Mouse (Mus musculus): ENCODE measurements at regions not wholly inside any gene's neighbourhood (a gene's known extent, or its start where the extent isn't known, plus 50 kb on each side); places are given as distances from the start of the nearest gene placed in this dataset.

- TF ChIP-seq GATA1 (IDR thresholded peaks at IDR 0.05; ENCODE audit: low read length) = no peak
These were observed 817.8 kb downstream of the Gm9195 start for GRCm38 (mm10) chr14:71673837-71674236.

- TF ChIP-seq GATA1 (IDR thresholded peaks at IDR 0.05; ENCODE audit: low read length) = no peak
These were observed 819.2 kb downstream of the Gm9195 start for GRCm38 (mm10) chr14:71672481-71672880.

- TF ChIP-seq GATA1 (IDR thresholded peaks at IDR 0.05; ENCODE audit: low read length) = no peak
These were observed 819.6 kb downstream of the Gm9195 start for GRCm38 (mm10) chr14:71671994-71672393.

GRCm38 (mm10) chr14:71670435-71670834 lies 821.2 kb downstream of the Gm9195 start:
- no peak for TF ChIP-seq GATA1 (IDR thresholded peaks at IDR 0.05; ENCODE audit: low read length)

GRCm38 (mm10) chr14:71666656-71667055 lies 825.0 kb downstream of the Gm9195 start:
- TF ChIP-seq GATA1 (IDR thresholded peaks at IDR 0.05; ENCODE audit: low read length) = no peak

GRCm38 (mm10) chr14:71660166-71660565 lies 831.5 kb downstream of the Gm9195 start:
- TF ChIP-seq GATA1 (IDR thresholded peaks at IDR 0.05; ENCODE audit: low read length) = no peak

- TF ChIP-seq GATA1 (IDR thresholded peaks at IDR 0.05; ENCODE audit: low read length) = no peak
These were observed 836.6 kb downstream of the Gm9195 start for GRCm38 (mm10) chr14:71654785-71655627.

GRCm38 (mm10) chr14:71642536-71642935 lies 849.1 kb downstream of the Gm9195 start:
- TF ChIP-seq GATA1 (IDR thresholded peaks at IDR 0.05; ENCODE audit: low read length) = no peak

GRCm38 (mm10) chr14:71639083-71639482 lies 852.6 kb downstream of the Gm9195 start:
- no peak for TF ChIP-seq GATA1 (IDR thresholded peaks at IDR 0.05; ENCODE audit: low read length)

- no peak for TF ChIP-seq GATA1 (IDR thresholded peaks at IDR 0.05; ENCODE audit: low read length)
These were observed 856.5 kb downstream of the Gm9195 start for GRCm38 (mm10) chr14:71635091-71635490.

- TF ChIP-seq GATA1 (IDR thresholded peaks at IDR 0.05; ENCODE audit: low read length) = no peak
These were observed 881.8 kb downstream of the Gm9195 start for GRCm38 (mm10) chr14:71609698-71610301.

GRCm38 (mm10) chr14:71603710-71604109 lies 887.9 kb downstream of the Gm9195 start:
- no peak for TF ChIP-seq GATA1 (IDR thresholded peaks at IDR 0.05; ENCODE audit: low read length)

GRCm38 (mm10) chr14:71597859-71598258 lies 893.8 kb downstream of the Gm9195 start:
- no peak for TF ChIP-seq GATA1 (IDR thresholded peaks at IDR 0.05; ENCODE audit: low read length)

- no peak for TF ChIP-seq GATA1 (IDR thresholded peaks at IDR 0.05; ENCODE audit: low read length)
These were observed 902.9 kb downstream of the Gm9195 start for GRCm38 (mm10) chr14:71588694-71589240.

GRCm38 (mm10) chr14:71588006-71588405 lies 903.6 kb downstream of the Gm9195 start:
- TF ChIP-seq GATA1 (IDR thresholded peaks at IDR 0.05; ENCODE audit: low read length) = no peak

GRCm38 (mm10) chr14:71564816-71565215 lies 926.8 kb downstream of the Gm9195 start:
- no peak for TF ChIP-seq GATA1 (IDR thresholded peaks at IDR 0.05; ENCODE audit: low read length)

- no peak for TF ChIP-seq GATA1 (IDR thresholded peaks at IDR 0.05; ENCODE audit: low read length)
These were observed 929.7 kb downstream of the Gm9195 start for GRCm38 (mm10) chr14:71561906-71562305.

Data from G1E-ER4 (cell line).